Mouse (Mus musculus) kidney, embryonic 15.5 days (tissue): ENCODE data around the gene Rfc4. TPM values are rescaled to one million over a fixed set of nuclear protein-coding genes. Genes with fewer than 3 reads are reported as not detected.

Experiments
- microRNA-seq: library from miRNA; unstranded; fragments of <30 nt; microRNA quantifications from one replicate; pipeline ENCODE4, GENCODE M21; 2016
- polyA plus RNA-seq: library from polyadenylated mRNA; unstranded; fragments of >200 nt; fragmentation: Nextera tagmentation; extraction: Ambion mirVana; gene quantifications from 2 replicates; pipeline ENCODE4 v1.2.1, GENCODE M21; 2015

Gene Rfc4
- polyA plus RNA-seq, 1 experiment from 2014 or later, result 125 TPM

Small RNA genes within 50 kb of the gene (microRNA-seq; reads per million reads assigned to microRNA genes)
- gene Gm49346, result not detected

Other genes starting within 250 kb of the Rfc4 start
- 10.8 and 32.4 TPM in 2 replicates for gene Ahsg, start 236.5 kb downstream of the Rfc4 start, polyA plus RNA-seq
- gene Fetub, start 209.4 kb downstream of the Rfc4 start, polyA plus RNA-seq, result 0.29 and 0.54 TPM in 2 replicates
- not detected in 2 replicates for gene Hrg, start 176.7 kb downstream of the Rfc4 start, polyA plus RNA-seq
- gene Kng2, start 98.3 kb downstream of the Rfc4 start, polyA plus RNA-seq, result 9.3 and 9.7 TPM in 2 replicates
- 4.8 and 9.2 TPM in 2 replicates for gene Kng1, start 69.9 kb downstream of the Rfc4 start, polyA plus RNA-seq
- gene Eif4a2, start 20.3 kb downstream of the Rfc4 start, polyA plus RNA-seq, result 217 and 225 TPM in 2 replicates
- not detected in 2 replicates for gene Adipoq, start 18.8 kb upstream of the Rfc4 start, polyA plus RNA-seq
- gene St6gal1, start 97.0 kb upstream of the Rfc4 start, polyA plus RNA-seq, result 22.6 and 25.5 TPM in 2 replicates